Mouse (Mus musculus) embryonic fibroblast, embryonic 13.5 days (primary cell): ENCODE measurements around the gene Slc6a17.

Experiments
- CTCF ChIP-seq: IDR thresholded peaks from 2 replicates; pipeline ENCODE4 v1.5.1; 2011; ENCODE audit warnings: mild to moderate bottlenecking, control low read depth, low read length, moderate library complexity, borderline replicate concordance; ENCODE audit not compliant: insufficient read depth
- POLR2A ChIP-seq: IDR thresholded peaks from 2 replicates; pipeline ENCODE4 v1.6.1; 2011; ENCODE audit warnings: low read depth, mild to moderate bottlenecking, control low read depth, low read length, moderate library complexity

- TF ChIP-seq CTCF, result no peak
- TF ChIP-seq POLR2A, result no peak
Measured at GRCm38 (mm10) chr3:107501702-107502151, 16.1 kb downstream of the Slc6a17 start.
